Mouse (Mus musculus): ENCODE data around the gene Ndufa12.

DNA sequence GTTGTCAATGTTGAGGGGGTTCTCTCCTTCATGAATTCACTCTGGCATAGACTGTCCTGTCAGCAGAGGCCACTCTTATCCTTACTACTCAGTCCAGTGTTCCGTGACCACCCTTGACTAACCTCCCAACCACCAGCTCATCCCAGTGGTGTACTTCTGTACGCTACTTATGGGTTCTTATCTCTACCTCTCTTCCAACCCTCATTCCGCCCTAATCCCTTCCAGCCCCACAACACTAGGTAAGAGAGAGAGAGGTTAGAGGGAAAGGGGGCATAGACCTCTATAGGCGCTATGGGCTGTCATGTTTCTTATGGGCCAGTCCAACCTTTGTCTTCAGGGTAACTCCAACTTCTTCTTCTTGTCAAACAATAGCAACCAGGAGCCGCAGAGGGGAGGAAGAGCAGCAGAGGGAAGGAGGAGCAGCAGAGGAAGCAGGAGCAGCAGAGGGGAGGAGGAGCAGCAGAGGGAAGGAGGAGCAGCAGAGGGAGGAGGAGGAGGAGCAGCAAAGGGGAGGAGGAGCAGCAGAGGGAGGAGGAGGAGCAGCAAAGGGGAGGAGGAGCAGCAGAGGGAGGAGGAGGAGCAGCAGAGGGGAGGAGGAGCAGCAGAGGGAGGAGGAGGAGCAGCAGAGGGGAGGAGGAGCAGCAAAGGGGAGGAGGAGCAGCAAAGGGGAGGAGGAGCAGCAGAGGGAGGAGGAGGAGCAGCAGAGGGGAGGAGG is 37.3 kb upstream of the Ndufa12 start:
- no peak for TF ChIP-seq TAL1 (IDR thresholded peaks at IDR 0.05; ENCODE audit: low read length)
- TF ChIP-seq GATA1 (IDR thresholded peaks at IDR 0.05; ENCODE audit: low read length): no peak
